Mouse (Mus musculus): ENCODE results near the gene Arap1. TPM values are rescaled to one million over a fixed set of nuclear protein-coding genes. Genes with fewer than 3 reads are reported as not detected.

The Arap1 gene
- total and polyA plus RNA-seq, 2 experiments from 2014 or later: 6.9 to 30.0 TPM

GRCm38 (mm10) chr7:101453725-101454124 is 105.9 kb downstream of the Arap1 start:
- no peak for ATAC-seq (ENCODE audit: low FRiP score)
- TF ChIP-seq CTCF (IDR thresholded peaks at IDR 0.05): no peak
- 0 out of 2 replicates have a peak, but pooled peaks cover 5% of the 10 kb centered on the region for H3K27me3 ChIP-seq (ENCODE audit: insufficient read depth, low read length)
- no peak overlapping the region for H3K27ac ChIP-seq (ENCODE audit: low read depth, low read length)
- H3K9me3 ChIP-seq (ENCODE audit: low read length): no peaks in the 10 kb centered on the region
- no peak overlapping the region for H3K4me3 ChIP-seq (ENCODE audit: low read depth, low read length)
- no peaks in the 10 kb centered on the region for H3K4me1 ChIP-seq (ENCODE audit: insufficient read depth, low read length)
- H3K36me3 ChIP-seq (ENCODE audit: insufficient read depth, low read length): no peaks in the 10 kb centered on the region
- H3K9ac ChIP-seq (replicated peaks; ENCODE audit: low read length, poor library complexity, severe bottlenecking): no peak overlapping the region
- no peak overlapping the region for H3K4me2 ChIP-seq (ENCODE audit: low read depth, low read length, poor library complexity, severe bottlenecking)
- 27% methylated on average over 8 of the region's 8 CpGs for WGBS
- no peak for DNase-seq (ENCODE audit: low spot score)

- TF ChIP-seq CTCF (IDR thresholded peaks at IDR 0.05): no peak
- H3K4me2 ChIP-seq (ENCODE audit: low read depth, low read length, poor library complexity, severe bottlenecking): no peak overlapping the region
- DNase-seq (ENCODE audit: low spot score) (no peak), ATAC-seq (ENCODE audit: low FRiP score) (no peak)
- 90% methylated on average over 9 of the region's 9 CpGs for WGBS
- no peaks in the 10 kb centered on the region for H3K36me3 ChIP-seq (ENCODE audit: insufficient read depth, low read length)
- H3K27me3 ChIP-seq (ENCODE audit: insufficient read depth, low read length): 0 out of 2 replicates have a peak, but pooled peaks cover 5% of the 10 kb centered on the region
- no peak overlapping the region for H3K9ac ChIP-seq (replicated peaks; ENCODE audit: low read length, poor library complexity, severe bottlenecking)
- H3K4me1 ChIP-seq (ENCODE audit: insufficient read depth, low read length): no peaks in the 10 kb centered on the region
- H3K4me3 ChIP-seq (ENCODE audit: low read depth, low read length): no peak overlapping the region
- no peaks in the 10 kb centered on the region for H3K9me3 ChIP-seq (ENCODE audit: low read length)
- H3K27ac ChIP-seq (ENCODE audit: low read depth, low read length): no peak overlapping the region
Observed at GRCm38 (mm10) chr7:101454479-101454878, 106.6 kb downstream of the Arap1 start.

- no peak overlapping the region for H3K4me2 ChIP-seq (ENCODE audit: low read depth, low read length, poor library complexity, severe bottlenecking)
- no peaks in the 10 kb centered on the region for H3K36me3 ChIP-seq (ENCODE audit: insufficient read depth, low read length)
- no peak overlapping the region for H3K9ac ChIP-seq (replicated peaks; ENCODE audit: low read length, poor library complexity, severe bottlenecking)
- H3K4me1 ChIP-seq (ENCODE audit: insufficient read depth, low read length): no peaks in the 10 kb centered on the region
- H3K27me3 ChIP-seq (ENCODE audit: insufficient read depth, low read length): 0 out of 2 replicates have a peak, but pooled peaks cover 5% of the 10 kb centered on the region
- no peak for TF ChIP-seq CTCF (IDR thresholded peaks at IDR 0.05)
- 85% methylated on average over 6 of the region's 6 CpGs for whole genome bisulfite sequencing
- ATAC-seq (ENCODE audit: low FRiP score): no peak
- no peak overlapping the region for H3K27ac ChIP-seq (ENCODE audit: low read depth, low read length)
- H3K9me3 ChIP-seq (ENCODE audit: low read length): no peaks in the 10 kb centered on the region
- H3K4me3 ChIP-seq (ENCODE audit: low read depth, low read length): no peak overlapping the region
- DNase-seq (ENCODE audit: low spot score): peak; percentile 49
Observed at GRCm38 (mm10) chr7:101455141-101455540, 107.3 kb downstream of the Arap1 start.

GRCm38 (mm10) chr7:101456318-101456717 is 108.5 kb downstream of the Arap1 start:
- 64% methylated on average over 4 of the region's 4 CpGs for WGBS
- H3K4me2 ChIP-seq (ENCODE audit: low read depth, low read length, poor library complexity, severe bottlenecking): no peak overlapping the region
- H3K4me1 ChIP-seq (ENCODE audit: insufficient read depth, low read length): no peaks in the 10 kb centered on the region
- H3K4me3 ChIP-seq (ENCODE audit: low read depth, low read length): no peak overlapping the region
- DNase-seq (ENCODE audit: low spot score): no peak
- ATAC-seq (ENCODE audit: low FRiP score): no peak
- TF ChIP-seq CTCF (IDR thresholded peaks at IDR 0.05): no peak
- no peak overlapping the region for H3K27ac ChIP-seq (ENCODE audit: low read depth, low read length)
- no peaks in the 10 kb centered on the region for H3K36me3 ChIP-seq (ENCODE audit: insufficient read depth, low read length)
- 0 out of 2 replicates have a peak, but pooled peaks cover 5% of the 10 kb centered on the region for H3K27me3 ChIP-seq (ENCODE audit: insufficient read depth, low read length)
- H3K9ac ChIP-seq (replicated peaks; ENCODE audit: low read length, poor library complexity, severe bottlenecking): no peak overlapping the region
- no peaks in the 10 kb centered on the region for H3K9me3 ChIP-seq (ENCODE audit: low read length)

- no peaks in the 10 kb centered on the region for H3K36me3 ChIP-seq (ENCODE audit: insufficient read depth, low read length)
- H3K9ac ChIP-seq (replicated peaks; ENCODE audit: low read length, poor library complexity, severe bottlenecking): no peak overlapping the region
- H3K4me1 ChIP-seq (ENCODE audit: insufficient read depth, low read length): no peaks in the 10 kb centered on the region
- H3K27ac ChIP-seq (ENCODE audit: low read depth, low read length): no peak overlapping the region
- DNase-seq (ENCODE audit: low spot score) (no peak), ATAC-seq (ENCODE audit: low FRiP score) (no peak)
- H3K4me2 ChIP-seq (ENCODE audit: low read depth, low read length, poor library complexity, severe bottlenecking): no peak overlapping the region
- 40% methylated on average over 5 of the region's 5 CpGs for WGBS
- no peak for TF ChIP-seq CTCF (IDR thresholded peaks at IDR 0.05)
- H3K4me3 ChIP-seq (ENCODE audit: low read depth, low read length): no peak overlapping the region
- H3K9me3 ChIP-seq (ENCODE audit: low read length): no peaks in the 10 kb centered on the region
- 0 out of 2 replicates have a peak, but pooled peaks cover 4% of the 10 kb centered on the region for H3K27me3 ChIP-seq (ENCODE audit: insufficient read depth, low read length)
Observed at GRCm38 (mm10) chr7:101456789-101457188, 108.9 kb downstream of the Arap1 start.

GRCm38 (mm10) chr7:101457283-101457682 is 109.4 kb downstream of the Arap1 start:
- no peak overlapping the region for H3K9ac ChIP-seq (replicated peaks; ENCODE audit: low read length, poor library complexity, severe bottlenecking)
- H3K9me3 ChIP-seq (ENCODE audit: low read length): no peaks in the 10 kb centered on the region
- DNase-seq (ENCODE audit: low spot score) (no peak), ATAC-seq (ENCODE audit: low FRiP score) (no peak)
- H3K27me3 ChIP-seq (ENCODE audit: insufficient read depth, low read length): no peaks in the 10 kb centered on the region
- H3K4me2 ChIP-seq (ENCODE audit: low read depth, low read length, poor library complexity, severe bottlenecking): no peak overlapping the region
- H3K4me3 ChIP-seq (ENCODE audit: low read depth, low read length): no peak overlapping the region
- no peak for TF ChIP-seq CTCF (IDR thresholded peaks at IDR 0.05)
- no peaks in the 10 kb centered on the region for H3K36me3 ChIP-seq (ENCODE audit: insufficient read depth, low read length)
- no peak overlapping the region for H3K27ac ChIP-seq (ENCODE audit: low read depth, low read length)
- WGBS: 83% methylated on average over 5 of the region's 5 CpGs
- no peaks in the 10 kb centered on the region for H3K4me1 ChIP-seq (ENCODE audit: insufficient read depth, low read length)
